Mouse (Mus musculus): ENCODE measurements around the gene Foxn3. TPM values are rescaled to one million over a fixed set of nuclear protein-coding genes. Genes with fewer than 3 reads are reported as not detected.

The Foxn3 gene
- total and polyA plus RNA-seq, 2 experiments = 21.1 to 27.3 TPM

DNA sequence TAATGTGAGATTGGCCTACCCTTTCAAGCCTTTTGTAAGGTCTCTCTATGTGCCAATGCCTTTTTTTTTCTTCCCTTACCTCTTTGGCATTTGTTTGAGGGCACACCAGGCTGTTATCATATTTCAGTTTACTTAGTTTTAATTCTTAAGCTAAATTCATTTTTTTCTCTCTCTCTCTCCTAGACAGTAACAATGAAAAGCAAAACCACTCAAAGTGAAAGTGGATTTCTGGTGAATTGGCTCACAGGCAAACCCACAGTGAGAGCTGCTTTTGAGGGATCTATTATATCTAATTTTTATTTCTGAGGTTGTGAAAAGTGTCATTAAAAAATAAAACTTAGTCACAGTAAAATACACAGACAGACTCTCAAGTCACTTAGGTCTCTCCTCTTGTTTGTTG, 101.1 kb downstream of the Foxn3 start:
- H3K4me3 ChIP-seq (ENCODE audit: insufficient read depth, low read depth, low read length) = no peak overlapping the region
- no peaks in the 10 kb centered on the region for H3K36me3 ChIP-seq (ENCODE audit: control insufficient read depth, insufficient read depth, low read length)
- H3K27ac ChIP-seq (replicated peaks; ENCODE audit: insufficient read depth, low read depth, low read length) = no peak overlapping the region
- H3K27me3 ChIP-seq (ENCODE audit: control insufficient read depth, insufficient read depth, low read length) = no peaks in the 10 kb centered on the region
- no peak overlapping the region for H3K9ac ChIP-seq (ENCODE audit: low read depth, low read length)
- H3K79me2 ChIP-seq (ENCODE audit: control insufficient read depth, insufficient read depth, low read length) = no peaks in the 10 kb centered on the region; the same call in 1 of the 2 replicates
- no peak for DNase-seq (ENCODE audit: extremely low read depth, low read depth, low spot score)
- H3K4me1 ChIP-seq (ENCODE audit: control insufficient read depth, insufficient read depth, low read length) = no peaks in the 10 kb centered on the region
- TF ChIP-seq POLR2A (IDR thresholded peaks at IDR 0.05; ENCODE audit: extremely low read depth, insufficient read depth, low read length) (no peak), CTCF (IDR thresholded peaks at IDR 0.05; ENCODE audit: low read depth, low read length) (no peak)

DNA sequence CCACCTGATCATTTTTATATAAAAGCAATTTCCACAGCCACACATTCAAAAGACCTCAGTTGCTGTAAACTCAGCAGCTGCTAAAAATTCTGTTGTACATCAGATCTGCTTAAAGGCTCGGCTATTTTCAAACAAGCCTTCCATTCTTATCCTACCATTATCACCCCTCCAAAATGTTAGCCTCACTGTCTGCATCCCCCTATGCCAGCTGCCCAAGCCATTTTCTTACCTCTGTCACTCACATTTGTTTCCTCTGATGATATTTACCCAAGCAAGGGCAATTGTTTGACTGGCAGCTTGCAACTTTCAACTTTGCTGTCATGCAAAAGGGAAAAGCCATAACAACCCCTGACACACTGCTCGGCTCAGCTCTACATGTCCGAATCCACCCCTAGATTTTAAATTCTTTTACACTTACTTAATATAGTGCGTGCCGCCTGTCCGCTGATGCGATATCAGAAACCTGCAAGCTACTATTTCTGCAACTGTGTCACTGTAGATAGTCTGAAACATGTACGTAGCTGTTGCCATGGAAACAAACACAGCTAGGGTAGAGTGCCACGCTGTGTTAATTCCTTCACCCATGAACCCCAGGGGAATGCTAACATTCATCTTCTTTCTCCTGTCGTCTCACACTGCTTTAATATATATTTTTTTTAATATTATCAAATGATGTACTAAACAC, 105.7 kb downstream of the Foxn3 start:
- H3K4me3 ChIP-seq (ENCODE audit: insufficient read depth, low read depth, low read length) = no peak overlapping the region
- H3K27me3 ChIP-seq (ENCODE audit: control insufficient read depth, insufficient read depth, low read length) = no peaks in the 10 kb centered on the region
- no peak overlapping the region for H3K27ac ChIP-seq (replicated peaks; ENCODE audit: insufficient read depth, low read depth, low read length)
- no peak overlapping the region for H3K9ac ChIP-seq (ENCODE audit: low read depth, low read length)
- TF ChIP-seq POLR2A (IDR thresholded peaks at IDR 0.05; ENCODE audit: extremely low read depth, insufficient read depth, low read length) = no peak
- TF ChIP-seq CTCF (IDR thresholded peaks at IDR 0.05; ENCODE audit: low read depth, low read length) = no peak
- 85% methylated on average over 10 of the region's 10 CpGs for WGBS
- no peaks in the 10 kb centered on the region for H3K36me3 ChIP-seq (ENCODE audit: control insufficient read depth, insufficient read depth, low read length)
- peaks cover 4% of the 10 kb centered on the region; the same call in 1 of the 2 replicates for H3K79me2 ChIP-seq (ENCODE audit: control insufficient read depth, insufficient read depth, low read length)
- DNase-seq (ENCODE audit: extremely low read depth, low read depth, low spot score) = no peak
- H3K4me1 ChIP-seq (ENCODE audit: control insufficient read depth, insufficient read depth, low read length) = no peaks in the 10 kb centered on the region; the same call in 1 of the 2 replicates

DNA sequence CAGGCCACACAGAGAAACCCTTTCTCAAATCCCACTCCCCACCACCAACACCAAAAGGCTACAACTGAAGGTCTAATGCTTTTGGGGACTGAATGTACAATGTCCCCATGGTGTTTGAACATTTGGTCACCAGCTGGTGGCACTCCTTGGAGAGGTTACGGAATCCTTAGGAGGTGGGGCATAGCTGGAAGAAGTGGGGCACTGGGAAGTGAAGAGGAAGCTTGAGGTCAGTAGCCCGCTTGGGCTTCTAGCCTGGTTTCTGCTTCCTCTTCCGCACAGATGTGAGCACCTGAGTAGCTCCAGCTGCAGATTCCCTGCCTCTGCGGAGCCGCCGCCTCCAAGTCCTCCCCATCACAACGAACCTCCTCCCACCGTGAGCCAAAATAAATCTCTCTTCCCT, 107.8 kb downstream of the Foxn3 start:
- Histone ChIP-seq H3K4me1 (ENCODE audit: control insufficient read depth, insufficient read depth, low read length) (no peaks in the 10 kb centered on the region; the same call in 1 of the 2 replicates), H3K36me3 (ENCODE audit: control insufficient read depth, insufficient read depth, low read length) (no peaks in the 10 kb centered on the region), H3K4me3 (ENCODE audit: insufficient read depth, low read depth, low read length) (no peak overlapping the region), H3K27ac (replicated peaks; ENCODE audit: insufficient read depth, low read depth, low read length) (no peak overlapping the region), H3K27me3 (ENCODE audit: control insufficient read depth, insufficient read depth, low read length) (no peaks in the 10 kb centered on the region), H3K9ac (ENCODE audit: low read depth, low read length) (no peak overlapping the region), H3K79me2 (ENCODE audit: control insufficient read depth, insufficient read depth, low read length) (peaks cover 4% of the 10 kb centered on the region; the same call in 1 of the 2 replicates)
- TF ChIP-seq CTCF (IDR thresholded peaks at IDR 0.05; ENCODE audit: low read depth, low read length) (no peak), POLR2A (IDR thresholded peaks at IDR 0.05; ENCODE audit: extremely low read depth, insufficient read depth, low read length) (no peak)
- DNase-seq (ENCODE audit: extremely low read depth, low read depth, low spot score) = no peak
- WGBS = 98% methylated on average over 8 of the region's 8 CpGs

DNA sequence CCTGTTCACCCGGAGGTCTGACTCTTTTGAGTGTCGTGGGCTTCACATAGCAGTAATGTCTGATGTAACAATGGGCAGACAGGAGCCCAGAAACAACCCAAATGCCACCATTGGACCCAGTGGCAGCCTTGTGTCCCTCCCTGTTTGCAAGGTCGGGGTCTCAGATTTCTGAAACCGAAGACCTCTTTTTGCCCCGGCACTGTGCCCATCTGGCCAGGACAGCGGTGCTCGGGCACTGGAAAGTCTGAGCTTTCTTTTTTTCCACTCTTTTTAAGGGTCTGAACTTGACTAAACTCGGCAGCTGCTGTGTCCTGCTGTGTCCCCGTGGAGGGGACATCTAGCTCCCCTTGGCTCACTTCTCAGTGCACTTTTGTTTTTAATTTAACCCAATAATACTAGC, 109.0 kb downstream of the Foxn3 start:
- no peaks in the 10 kb centered on the region for H3K27me3 ChIP-seq (ENCODE audit: control insufficient read depth, insufficient read depth, low read length)
- H3K4me1 ChIP-seq (ENCODE audit: control insufficient read depth, insufficient read depth, low read length) = no peaks in the 10 kb centered on the region; the same call in 1 of the 2 replicates
- H3K79me2 ChIP-seq (ENCODE audit: control insufficient read depth, insufficient read depth, low read length) = peaks cover 4% of the 10 kb centered on the region; the same call in 1 of the 2 replicates
- no peak overlapping the region for H3K9ac ChIP-seq (ENCODE audit: low read depth, low read length)
- TF ChIP-seq CTCF (IDR thresholded peaks at IDR 0.05; ENCODE audit: low read depth, low read length) = no peak
- no peak for TF ChIP-seq POLR2A (IDR thresholded peaks at IDR 0.05; ENCODE audit: extremely low read depth, insufficient read depth, low read length)
- DNase-seq (ENCODE audit: extremely low read depth, low read depth, low spot score) = no peak
- 85% methylated on average over 9 of the region's 9 CpGs for WGBS
- H3K4me3 ChIP-seq (ENCODE audit: insufficient read depth, low read depth, low read length) = no peak overlapping the region
- no peaks in the 10 kb centered on the region for H3K36me3 ChIP-seq (ENCODE audit: control insufficient read depth, insufficient read depth, low read length)
- no peak overlapping the region for H3K27ac ChIP-seq (replicated peaks; ENCODE audit: insufficient read depth, low read depth, low read length)

DNA sequence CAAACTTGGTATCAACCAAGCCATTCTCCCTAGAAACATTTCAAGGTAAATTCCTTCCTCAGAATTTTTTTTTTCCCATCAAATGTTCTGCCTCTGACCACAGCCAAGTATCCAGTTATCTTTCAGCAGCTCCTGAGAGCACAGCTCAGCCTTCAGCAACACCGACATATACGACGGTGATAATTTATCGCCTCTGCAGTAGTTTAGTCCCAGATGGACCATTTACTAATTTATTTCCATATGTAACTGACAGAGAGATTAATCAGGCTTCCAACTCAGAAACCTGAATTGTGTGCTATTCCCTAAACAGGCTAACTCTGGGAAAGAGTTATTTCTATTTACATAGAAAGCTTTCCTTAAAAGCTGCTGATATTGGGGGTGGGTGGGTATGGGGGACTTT, 109.6 kb downstream of the Foxn3 start:
- DNase-seq (ENCODE audit: extremely low read depth, low read depth, low spot score) = no peak
- Histone ChIP-seq H3K27ac (replicated peaks; ENCODE audit: insufficient read depth, low read depth, low read length) (no peak overlapping the region), H3K36me3 (ENCODE audit: control insufficient read depth, insufficient read depth, low read length) (no peaks in the 10 kb centered on the region), H3K27me3 (ENCODE audit: control insufficient read depth, insufficient read depth, low read length) (no peaks in the 10 kb centered on the region), H3K79me2 (ENCODE audit: control insufficient read depth, insufficient read depth, low read length) (peaks cover 4% of the 10 kb centered on the region; the same call in 1 of the 2 replicates), H3K9ac (ENCODE audit: low read depth, low read length) (no peak overlapping the region), H3K4me1 (ENCODE audit: control insufficient read depth, insufficient read depth, low read length) (no peaks in the 10 kb centered on the region; the same call in 1 of the 2 replicates), H3K4me3 (ENCODE audit: insufficient read depth, low read depth, low read length) (no peak overlapping the region)
- TF ChIP-seq CTCF (IDR thresholded peaks at IDR 0.05; ENCODE audit: low read depth, low read length) = no peak
- TF ChIP-seq POLR2A (IDR thresholded peaks at IDR 0.05; ENCODE audit: extremely low read depth, insufficient read depth, low read length) = no peak
- 97% methylated on average over 4 of the region's 4 CpGs for WGBS

DNA sequence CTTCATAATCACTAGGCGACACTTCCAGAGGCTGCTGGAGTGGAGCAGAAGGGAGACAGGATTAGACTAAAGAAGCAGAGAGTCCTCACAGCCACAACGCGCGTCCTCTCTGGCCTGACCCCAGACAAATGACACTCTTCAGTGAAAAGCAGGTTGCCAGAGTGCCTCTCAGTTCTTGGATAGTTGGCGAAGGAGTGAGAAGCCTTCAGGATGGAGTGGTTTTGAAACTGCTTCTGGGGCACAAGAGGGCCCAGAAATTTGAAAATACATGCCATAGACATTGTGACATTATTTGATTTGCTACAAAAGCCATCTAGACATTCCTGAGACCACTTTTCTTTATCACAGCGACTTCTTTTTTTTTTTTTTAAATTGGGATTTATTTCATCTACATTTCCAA, 113.3 kb downstream of the Foxn3 start:
- Histone ChIP-seq H3K36me3 (ENCODE audit: control insufficient read depth, insufficient read depth, low read length) (no peaks in the 10 kb centered on the region), H3K9ac (ENCODE audit: low read depth, low read length) (no peak overlapping the region), H3K4me1 (ENCODE audit: control insufficient read depth, insufficient read depth, low read length) (peaks cover 2% of the 10 kb centered on the region; the same call in 1 of the 2 replicates), H3K4me3 (ENCODE audit: insufficient read depth, low read depth, low read length) (no peak overlapping the region), H3K79me2 (ENCODE audit: control insufficient read depth, insufficient read depth, low read length) (no peaks in the 10 kb centered on the region), H3K27ac (replicated peaks; ENCODE audit: insufficient read depth, low read depth, low read length) (no peak overlapping the region), H3K27me3 (ENCODE audit: control insufficient read depth, insufficient read depth, low read length) (no peaks in the 10 kb centered on the region)
- DNase-seq (ENCODE audit: extremely low read depth, low read depth, low spot score) = no peak
- 98% methylated on average over 6 of the region's 6 CpGs for WGBS
- TF ChIP-seq CTCF (IDR thresholded peaks at IDR 0.05; ENCODE audit: low read depth, low read length) (no peak), POLR2A (IDR thresholded peaks at IDR 0.05; ENCODE audit: extremely low read depth, insufficient read depth, low read length) (no peak)

All from liver, adult 2 months (tissue).